Mouse (Mus musculus): ENCODE results near the gene Sufu.

Sufu gene

GRCm38 (mm10) chr19:46517529-46518351 lies 121.0 kb downstream of the Sufu start:
- peak; percentile 55 for DNase-seq

- DNase-seq: peak; percentile 84
These were observed 121.7 kb downstream of the Sufu start for GRCm38 (mm10) chr19:46518352-46518787.

DNA sequence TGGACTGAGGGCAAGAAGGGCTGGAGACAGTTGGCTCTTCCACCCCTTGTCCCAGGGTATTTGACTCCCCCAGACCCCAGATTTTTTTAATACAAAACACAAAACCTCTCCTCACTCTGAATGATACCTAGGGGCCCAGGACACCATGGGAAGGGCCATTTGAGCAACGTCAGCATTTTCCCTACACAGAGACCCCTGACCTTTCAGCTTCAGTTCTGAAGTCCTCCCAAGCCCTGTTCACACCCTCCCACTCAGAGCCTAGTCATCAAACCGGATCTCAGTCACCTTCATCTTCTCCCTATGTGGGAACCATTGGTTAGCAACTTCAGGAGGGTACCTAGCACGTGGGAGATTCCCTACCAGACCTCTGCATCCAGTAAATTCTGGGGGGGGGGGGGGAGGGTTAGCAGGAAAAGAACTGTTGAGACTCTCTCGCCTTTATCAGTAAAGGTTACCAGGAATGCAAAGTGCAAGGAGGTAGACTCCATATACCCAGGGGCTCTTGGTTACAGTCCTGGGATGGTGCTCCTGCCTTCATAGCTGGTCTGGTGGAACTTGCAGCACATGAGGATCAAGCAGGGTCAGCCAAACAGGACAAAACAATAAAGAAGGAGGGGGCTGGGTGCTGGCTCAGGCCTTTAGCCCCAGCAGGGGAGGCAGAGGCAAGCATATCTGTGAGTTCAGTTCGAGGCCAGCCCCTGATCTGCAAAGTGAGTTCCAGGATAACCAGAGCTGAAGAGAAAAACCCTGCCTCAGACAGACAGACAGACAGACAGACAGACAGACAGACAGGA lies 122.3 kb downstream of the Sufu start:
- peak; percentile 36 for DNase-seq

GRCm38 (mm10) chr19:46521698-46522097 lies 125.0 kb downstream of the Sufu start:
- DNase-seq: no peak

GRCm38 (mm10) chr19:46522433-46523044 lies 125.8 kb downstream of the Sufu start:
- no peak for DNase-seq

GRCm38 (mm10) chr19:46523131-46523479 lies 126.4 kb downstream of the Sufu start:
- no peak for DNase-seq

GRCm38 (mm10) chr19:46523480-46524151 lies 126.9 kb downstream of the Sufu start:
- peak; percentile 62 for DNase-seq

GRCm38 (mm10) chr19:46524152-46524544 lies 127.5 kb downstream of the Sufu start:
- peak; percentile 23 for DNase-seq

GRCm38 (mm10) chr19:46524601-46525321 lies 128.1 kb downstream of the Sufu start:
- DNase-seq: peak; percentile 50

- DNase-seq: peak; percentile 13
These were observed 129.3 kb downstream of the Sufu start for GRCm38 (mm10) chr19:46525691-46526631.

DNA sequence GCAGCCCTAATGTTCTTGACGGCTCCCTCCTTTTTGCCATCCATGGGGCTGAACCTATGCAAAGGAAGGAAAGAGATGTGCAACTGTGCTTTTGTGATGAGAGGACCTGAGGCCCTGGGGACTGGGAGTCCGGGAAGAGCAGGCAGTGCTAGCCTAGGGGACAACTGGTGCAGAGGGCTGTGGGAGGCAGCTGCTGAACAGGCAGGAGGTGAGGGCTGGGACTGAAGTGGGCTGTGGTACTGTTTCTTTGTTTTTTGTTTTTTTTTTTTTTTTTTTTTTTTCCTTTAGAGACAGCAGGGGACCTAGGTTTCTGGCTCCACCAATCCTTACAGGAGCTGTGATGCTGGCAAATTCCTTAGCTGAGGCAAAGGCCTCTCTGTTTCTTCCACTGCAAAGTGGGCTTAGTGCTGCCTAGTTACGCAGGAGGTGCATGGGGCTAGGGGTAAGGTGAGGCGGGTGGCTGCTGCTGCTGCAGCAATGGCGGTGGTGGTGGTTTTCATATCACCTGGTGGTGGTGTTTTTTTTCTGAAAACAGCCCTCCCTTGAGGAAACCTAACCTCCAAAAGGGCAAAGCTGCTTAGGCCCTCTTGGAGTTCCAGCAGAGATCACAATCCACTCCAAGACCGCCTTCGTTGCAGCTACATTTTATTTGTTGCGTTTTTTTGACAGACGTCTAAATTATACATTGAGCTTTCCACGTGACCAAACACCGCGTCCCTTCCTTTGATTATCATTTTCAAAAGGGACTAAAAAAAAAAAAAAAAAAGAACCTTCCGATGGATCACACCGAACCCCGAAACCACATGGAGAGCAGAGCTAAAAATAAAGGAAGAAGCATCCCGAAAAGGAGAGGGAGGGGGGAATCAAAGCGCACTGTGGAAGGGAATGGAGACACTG lies 131.2 kb downstream of the Sufu start:
- peak; percentile 65 for DNase-seq

DNA sequence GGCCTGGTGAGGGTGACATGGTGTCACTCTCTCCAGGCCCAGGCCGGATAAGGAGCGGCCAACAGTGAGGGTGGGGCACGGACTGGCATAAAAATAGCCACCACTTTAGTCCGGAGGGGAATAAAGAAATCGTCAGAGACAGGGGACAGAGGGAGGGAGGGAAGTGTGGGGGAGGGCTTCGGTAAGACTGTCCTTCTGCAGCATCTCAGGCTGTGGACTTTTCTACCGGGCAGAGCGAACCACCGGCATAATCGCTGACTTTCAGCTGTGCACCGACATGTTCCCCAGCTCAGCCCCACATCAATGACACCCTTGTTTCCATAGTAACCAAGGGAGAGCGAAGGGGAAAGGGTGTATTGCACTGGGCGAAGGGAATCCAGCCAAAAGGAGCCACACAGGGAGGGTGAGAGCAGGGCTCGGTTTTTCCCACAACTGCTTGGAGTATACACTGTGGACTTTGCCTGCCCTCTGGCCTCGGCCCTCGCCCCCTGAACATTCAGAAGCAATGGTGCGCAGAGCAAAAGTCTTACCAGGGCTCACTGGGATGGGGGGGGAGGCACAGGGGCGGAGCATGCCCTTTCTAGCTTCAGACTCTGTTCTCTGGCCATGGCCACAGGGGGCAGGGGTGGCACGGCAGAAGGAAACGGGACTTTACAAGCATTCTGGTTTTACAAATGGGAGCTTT lies 132.0 kb downstream of the Sufu start:
- DNase-seq: peak; percentile 84

DNA sequence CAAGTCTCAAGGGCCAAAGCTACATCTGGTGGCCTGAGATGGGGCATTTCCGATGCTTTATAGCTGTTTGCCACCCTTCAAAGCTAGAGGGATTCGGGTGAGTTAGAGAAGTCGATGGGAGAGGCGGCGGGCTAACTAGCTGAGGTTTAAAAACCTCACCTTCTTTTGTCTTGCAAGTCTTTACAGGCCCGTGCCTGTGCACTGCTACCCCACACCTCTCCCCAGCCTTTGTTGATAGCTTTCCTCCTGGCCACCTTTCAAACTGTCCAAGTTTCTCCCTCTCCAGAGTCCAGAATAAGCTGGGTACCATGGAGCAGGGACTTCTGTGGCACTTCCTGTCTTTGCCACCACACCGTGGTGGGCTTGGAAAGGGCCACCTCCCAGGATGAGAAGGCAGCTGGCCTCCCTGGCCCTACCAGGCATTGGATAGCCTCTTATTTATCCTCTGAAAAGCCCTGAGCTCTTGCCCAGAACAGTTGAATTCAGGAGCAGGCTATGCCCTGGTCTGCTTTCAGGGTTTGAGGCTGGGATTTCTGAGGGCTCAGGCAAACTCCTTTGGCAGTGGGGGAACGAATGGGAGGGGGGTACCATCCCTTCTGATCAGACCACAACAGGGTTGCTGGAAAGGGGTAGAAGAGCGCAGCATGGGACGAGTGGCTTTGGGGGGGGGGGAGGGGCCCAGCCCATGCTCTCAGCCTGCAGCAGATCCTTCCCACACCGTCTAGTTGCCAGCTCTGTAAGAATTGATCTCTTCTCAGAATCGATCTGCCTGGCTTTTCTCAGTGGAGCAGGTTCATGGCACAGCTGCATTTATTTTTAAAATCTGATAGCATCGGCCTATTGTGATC lies 133.1 kb downstream of the Sufu start:
- DNase-seq: peak; percentile 38

DNA sequence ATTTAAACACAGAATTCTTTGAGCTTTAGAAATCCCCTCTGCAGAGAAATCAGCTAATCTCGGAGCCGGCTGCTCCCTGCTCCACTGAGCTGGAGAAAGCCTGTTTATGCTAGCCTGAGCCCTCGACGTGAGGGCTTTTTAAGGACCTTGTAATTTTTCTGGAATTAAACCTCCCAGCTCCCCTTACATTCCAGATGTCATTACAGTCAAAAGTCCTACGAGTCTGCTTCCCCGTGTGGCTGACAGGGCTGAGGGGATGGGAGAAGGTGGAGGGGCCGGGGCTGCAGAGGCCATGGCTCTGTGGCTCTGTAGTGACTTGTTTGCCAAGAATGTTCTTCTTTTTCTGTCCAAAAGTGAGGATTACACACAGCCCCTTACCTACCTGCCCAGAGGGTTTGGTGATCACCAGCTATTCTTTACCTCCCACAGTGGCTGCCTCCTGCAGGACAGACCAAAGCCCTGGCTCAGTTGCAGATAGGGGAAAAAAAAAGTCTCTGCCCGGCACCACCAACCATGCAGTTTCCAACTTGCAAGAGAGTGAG lies 133.8 kb downstream of the Sufu start:
- peak; percentile 9 for DNase-seq

GRCm38 (mm10) chr19:46531071-46532030 lies 134.7 kb downstream of the Sufu start:
- DNase-seq: peak; percentile 55

DNA sequence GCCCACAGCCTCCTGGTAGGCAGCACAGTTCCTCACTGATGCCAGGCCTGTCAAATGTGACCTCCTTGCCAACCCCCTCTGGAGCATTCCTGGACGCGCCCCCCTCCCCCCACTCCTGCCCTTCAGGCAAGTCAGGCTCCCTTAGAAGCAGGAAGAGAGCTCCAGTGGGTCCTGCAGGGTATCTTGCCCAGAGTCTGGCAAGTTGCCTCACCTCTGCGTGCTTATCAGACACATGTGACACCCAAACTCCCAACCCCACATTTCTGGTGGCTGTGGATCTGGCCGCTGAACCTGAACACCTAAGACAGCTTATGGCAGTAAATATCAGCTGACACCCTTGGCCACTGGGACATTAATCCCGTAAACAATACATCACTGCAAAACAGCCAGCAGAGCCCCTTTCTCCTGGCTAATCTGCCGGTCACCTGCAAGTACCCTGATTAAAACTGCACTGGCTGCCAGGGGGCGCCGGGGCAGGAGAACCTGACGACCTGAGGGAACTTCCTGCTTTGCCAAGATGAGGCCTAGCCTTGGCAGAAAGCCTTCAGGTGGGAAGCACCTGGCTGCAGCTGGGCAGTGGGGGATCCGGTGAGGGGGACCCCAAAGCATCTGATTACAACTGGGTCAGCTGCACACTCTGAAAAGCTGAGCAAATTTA lies 135.5 kb downstream of the Sufu start:
- peak; percentile 61 for DNase-seq

Measured in thymus, postnatal 4 days (tissue).